Mouse (Mus musculus) hematopoietic stem cell, adult 5-6 weeks (primary cell): Measurements from ENCODE around the gene Gzmn. TPM values are rescaled to one million over a fixed set of nuclear protein-coding genes. Genes with fewer than 3 reads are reported as not detected.

Experiments
- total RNA-seq: library from RNA; stranded (forward); fragments of 172-1452, 232-1000 nt; gene quantifications from 2 replicates; pipeline ENCODE4 v1.2.3, GENCODE M21; 2017

The Gzmn gene
- total RNA-seq, 1 experiment from 2014 or later = not detected

Other genes starting within 250 kb of the Gzmn start
- 0.88 TPM in 1 of 2 replicates, not detected in the other for gene Cma1, start 229.9 kb downstream of the Gzmn start, total RNA-seq
- gene Cma2, start 223.6 kb downstream of the Gzmn start, total RNA-seq = not detected in 2 replicates
- gene Mcpt1, start 156.6 kb downstream of the Gzmn start, total RNA-seq = not detected in 2 replicates
- not detected in 2 replicates for gene Mcpt9, start 144.1 kb downstream of the Gzmn start, total RNA-seq
- not detected in 2 replicates for gene Mcpt2, start 132.6 kb downstream of the Gzmn start, total RNA-seq
- gene Mcpt4, start 112.3 kb downstream of the Gzmn start, total RNA-seq = not detected in 2 replicates
- 12.9 and 61.9 TPM in 2 replicates for gene Mcpt8, start 89.3 kb downstream of the Gzmn start, total RNA-seq
- gene Ctsg, start 72.0 kb downstream of the Gzmn start, total RNA-seq = 140 and 219 TPM in 2 replicates
- gene Gzme, start 54.0 kb downstream of the Gzmn start, total RNA-seq = not detected in 2 replicates
- not detected in 2 replicates for gene Gzmd, start 42.0 kb downstream of the Gzmn start, total RNA-seq
- not detected in 2 replicates for gene Gzmg, start 15.0 kb downstream of the Gzmn start, total RNA-seq
- not detected in 2 replicates for gene Gzmf, start 36.8 kb upstream of the Gzmn start, total RNA-seq
- gene Gzmc, start 60.1 kb upstream of the Gzmn start, total RNA-seq = 0.63 TPM in 1 of 2 replicates, not detected in the other
- gene Gzmb, start 87.7 kb upstream of the Gzmn start, total RNA-seq = 0.99 and 1.3 TPM in 2 replicates
- not detected in 2 replicates for gene Atp12a, start 190.5 kb upstream of the Gzmn start, total RNA-seq
- 3.7 and 5.3 TPM in 2 replicates for gene Rnf17, start 228.0 kb upstream of the Gzmn start, total RNA-seq